24 mouse cellular contexts compared by ENCODE assay signal in genomic region chr4:65203666-65204065, GRCm38 (mm10).
"Had no signal": no experiment of that assay in that cellular context is flagged by ENCODE, and none has a peak within 500 bp of the region (broad histone marks: within the 10 kb centered on the region; RNA-seq: fewer than 3 reads in every experiment).

No protein-coding gene starts in this region.

- H3K4me3 ChIP-seq: gastrocnemius, adult 2 months; heart, embryonic 10.5 days; heart, embryonic 12.5 days; hindbrain, embryonic 13.5 days; hindbrain, embryonic 15.5 days; kidney, embryonic 15.5 days; limb, embryonic 10.5 days; limb, embryonic 12.5 days; liver, embryonic 13.5 days; liver, embryonic 15.5 days had no signal

- H3K27ac ChIP-seq: gastrocnemius, adult 2 months; heart, embryonic 10.5 days; hindbrain, embryonic 13.5 days; hindbrain, embryonic 15.5 days; hindbrain, postnatal 0 days; kidney, embryonic 15.5 days; kidney, postnatal 0 days; limb, embryonic 10.5 days; limb, embryonic 12.5 days; liver, embryonic 13.5 days; liver, embryonic 15.5 days had no signal

- H3K9me3 ChIP-seq: heart, embryonic 10.5 days; heart, embryonic 12.5 days; hindbrain, embryonic 13.5 days; hindbrain, embryonic 15.5 days; kidney, embryonic 15.5 days; limb, embryonic 10.5 days; limb, embryonic 12.5 days; liver, embryonic 13.5 days; liver, embryonic 15.5 days had no signal

- H3K36me3 ChIP-seq: heart, embryonic 10.5 days; heart, embryonic 12.5 days; hindbrain, embryonic 13.5 days; hindbrain, embryonic 15.5 days; kidney, embryonic 15.5 days; limb, embryonic 10.5 days; limb, embryonic 12.5 days; liver, embryonic 13.5 days; liver, embryonic 15.5 days had no signal

- H3K27me3 ChIP-seq: heart, embryonic 12.5 days; hindbrain, embryonic 13.5 days; hindbrain, embryonic 15.5 days; kidney, embryonic 15.5 days; limb, embryonic 12.5 days; liver, embryonic 13.5 days; liver, embryonic 15.5 days had no signal

- DNase-seq: gastrocnemius, adult 2 months; gastrocnemius, postnatal 10 days; gastrocnemius, postnatal 25 days; heart, adult 18-20 months; heart, postnatal 10 days; kidney, adult 11 months; kidney, adult 2 months; kidney, adult 9 months; kidney, postnatal 14 days; kidney, postnatal 36 days; layer of hippocampus, adult 9-11 months; layer of hippocampus, postnatal 36 days; liver; liver, embryonic 13.5 days had no signal

- H3K4me1 ChIP-seq: heart, embryonic 10.5 days; heart, embryonic 12.5 days; hindbrain, embryonic 13.5 days; hindbrain, embryonic 15.5 days; kidney, embryonic 15.5 days; limb, embryonic 10.5 days; limb, embryonic 12.5 days; liver, embryonic 13.5 days; liver, embryonic 15.5 days had no signal
